Mouse (Mus musculus) neural tube, embryonic 12.5 days (tissue): ENCODE measurements around the gene Plpp2. TPM values are rescaled to one million over a fixed set of nuclear protein-coding genes. Genes with fewer than 3 reads are reported as not detected.

Experiments
- ATAC-seq: fragments of 200-750 bp; cut with Nextera tagmentation; 2 replicates; pipeline ENCODE4 v1.8.0; 2017; ENCODE audit warnings: low read depth, mild to moderate bottlenecking, moderate TSS enrichment, moderate library complexity; ENCODE audit not compliant: low FRiP score
- H3K27ac ChIP-seq: fragments of 300-500 bp; sonication (generic); 2 replicates; pipeline ENCODE4 v1.5.1; 2016
- H3K27me3 ChIP-seq: fragments of 300-500 bp; sonication (generic); replicated peaks from 2 replicates; pipeline ENCODE4 v1.6.1; 2016; ENCODE audit warnings: mild to moderate bottlenecking
- H3K36me3 ChIP-seq: fragments of 300-500 bp; sonication (generic); 2 replicates; pipeline ENCODE4 v1.6.1; 2016; ENCODE audit warnings: mild to moderate bottlenecking
- H3K4me1 ChIP-seq: fragments of 300-500 bp; sonication (generic); 2 replicates; pipeline ENCODE4 v1.6.1; 2016
- H3K4me2 ChIP-seq: fragments of 300-500 bp; sonication (generic); replicated peaks from 2 replicates; pipeline ENCODE4 v1.6.1; 2016; ENCODE audit warnings: mild to moderate bottlenecking
- H3K4me3 ChIP-seq: fragments of 300-500 bp; sonication (generic); 2 replicates; pipeline ENCODE4 v1.5.1; 2016
- H3K9ac ChIP-seq: fragments of 300-500 bp; sonication (generic); 2 replicates; pipeline ENCODE4 v1.6.1; 2016; ENCODE audit warnings: mild to moderate bottlenecking
- H3K9me3 ChIP-seq: fragments of 300-500 bp; sonication (generic); 2 replicates; pipeline ENCODE4 v1.6.1; 2016; ENCODE audit warnings: mild to moderate bottlenecking
- WGBS: fragments of 180-500 bp; shearing (Covaris S2); methylation state at CpG from one replicate; pipeline ENCODE4 v1.1.7; 2016; 5-methylcytosine and 5-hydroxymethylcytosine counted together
- polyA plus RNA-seq: library from polyadenylated mRNA; unstranded; fragments of >200 nt; fragmentation: Nextera tagmentation; extraction: Ambion mirVana; gene quantifications from 2 replicates; pipeline ENCODE4 v1.2.1, GENCODE M21; 2016

Gene Plpp2
- polyA plus RNA-seq, 1 experiment from 2014 or later, result 17.9 TPM

- Histone ChIP-seq H3K4me2 (no peak overlapping the region), H3K27me3 (no peaks in the 10 kb centered on the region), H3K9ac (no peak overlapping the region), H3K4me1 (peaks cover 13% of the 10 kb centered on the region), H3K36me3 (peaks cover 40% of the 10 kb centered on the region), H3K4me3 (no peak overlapping the region), H3K27ac (no peak overlapping the region), H3K9me3 (no peaks in the 10 kb centered on the region)
- WGBS, result 91% methylated on average over 7 of the region's 7 CpGs
- no peak for ATAC-seq
Measured at GRCm38 (mm10) chr10:79537271-79537670, 3.7 kb upstream of the Plpp2 start.

- no peak for ATAC-seq
- H3K9ac ChIP-seq, result no peak overlapping the region
- 79% methylated on average over 12 of the region's 12 CpGs for WGBS
Measured at GRCm38 (mm10) chr10:79536461-79537080, 3.0 kb upstream of the Plpp2 start.

GRCm38 (mm10) chr10:79535431-79535830, 1.8 kb upstream of the Plpp2 start:
- Histone ChIP-seq H3K9me3 (no peaks in the 10 kb centered on the region), H3K27ac (no peak overlapping the region), H3K27me3 (no peaks in the 10 kb centered on the region), H3K4me3 (no peak overlapping the region), H3K4me1 (peaks cover 13% of the 10 kb centered on the region), H3K4me2 (no peak overlapping the region), H3K9ac (no peak overlapping the region), H3K36me3 (peaks cover 21% of the 10 kb centered on the region)
- 70% methylated on average over 1 of the region's 1 CpGs for WGBS
- ATAC-seq, result no peak

More at GRCm38 (mm10) chr10:79536461-79537080, 3.0 kb upstream of the Plpp2 start:
- no peaks in the 10 kb centered on the region for H3K27me3 ChIP-seq
- no peak overlapping the region for H3K27ac ChIP-seq
- H3K4me1 ChIP-seq, result peaks cover 13% of the 10 kb centered on the region
- H3K4me3 ChIP-seq, result no peak overlapping the region
- peaks cover 33% of the 10 kb centered on the region for H3K36me3 ChIP-seq
- H3K9me3 ChIP-seq, result no peaks in the 10 kb centered on the region
- H3K4me2 ChIP-seq, result no peak overlapping the region

- ATAC-seq, result no peak; the same call in 1 of the 2 replicates
- Histone ChIP-seq H3K27me3 (no peaks in the 10 kb centered on the region), H3K4me3 (no peak overlapping the region), H3K4me1 (peaks cover 13% of the 10 kb centered on the region), H3K9ac (no peak overlapping the region), H3K9me3 (no peaks in the 10 kb centered on the region), H3K27ac (no peak overlapping the region), H3K4me2 (peak overlapping the region; percentile 98; the same call in 1 of the 2 replicates), H3K36me3 (peaks cover 11% of the 10 kb centered on the region)
- WGBS, result 84% methylated on average over 2 of the region's 2 CpGs
Measured at GRCm38 (mm10) chr10:79534426-79534825, 830 bp upstream of the Plpp2 start.

- WGBS, result 26% methylated on average over 3 of the region's 3 CpGs
- H3K4me3 ChIP-seq, result peak overlapping the region; percentile 60; the same call in 1 of the 2 replicates
- H3K27me3 ChIP-seq, result no peaks in the 10 kb centered on the region
- no peak; the same call in none of the 2 replicates for ATAC-seq
- H3K9ac ChIP-seq, result peak overlapping the region; percentile 48; the same call in 1 of the 2 replicates
- H3K4me2 ChIP-seq, result peak overlapping the region; percentile 98
- H3K36me3 ChIP-seq, result no peaks in the 10 kb centered on the region
- peaks cover 13% of the 10 kb centered on the region for H3K4me1 ChIP-seq
- H3K27ac ChIP-seq, result no peak overlapping the region
- no peaks in the 10 kb centered on the region for H3K9me3 ChIP-seq
Measured at GRCm38 (mm10) chr10:79532678-79533077, 918 bp downstream of the Plpp2 start.

- 88% methylated on average over 3 of the region's 3 CpGs for WGBS
- ATAC-seq, result no peak
- H3K9me3 ChIP-seq, result no peaks in the 10 kb centered on the region
- H3K27me3 ChIP-seq, result no peaks in the 10 kb centered on the region
- H3K27ac ChIP-seq, result no peak overlapping the region
- H3K36me3 ChIP-seq, result 0 out of 2 replicates have a peak, but pooled peaks cover 4% of the 10 kb centered on the region
- H3K4me2 ChIP-seq, result no peak overlapping the region
- H3K4me1 ChIP-seq, result peaks cover 13% of the 10 kb centered on the region
- H3K4me3 ChIP-seq, result no peak overlapping the region
- no peak overlapping the region for H3K9ac ChIP-seq
Measured at GRCm38 (mm10) chr10:79531593-79531992, 2.0 kb downstream of the Plpp2 start.

- no peak overlapping the region for H3K9ac ChIP-seq
- no peak overlapping the region for H3K4me3 ChIP-seq
- H3K27me3 ChIP-seq, result no peaks in the 10 kb centered on the region
- WGBS, result 95% methylated on average over 13 of the region's 13 CpGs
- H3K4me1 ChIP-seq, result peaks cover 13% of the 10 kb centered on the region
- no peak overlapping the region for H3K27ac ChIP-seq
- 0 out of 2 replicates have a peak, but pooled peaks cover 4% of the 10 kb centered on the region for H3K36me3 ChIP-seq
- no peak for ATAC-seq
- H3K4me2 ChIP-seq, result no peak overlapping the region
- no peaks in the 10 kb centered on the region for H3K9me3 ChIP-seq
Measured at GRCm38 (mm10) chr10:79530721-79531120, 2.9 kb downstream of the Plpp2 start.

- Histone ChIP-seq H3K4me2 (no peak overlapping the region), H3K27ac (no peak overlapping the region), H3K9me3 (no peaks in the 10 kb centered on the region), H3K4me1 (peaks cover 13% of the 10 kb centered on the region), H3K27me3 (no peaks in the 10 kb centered on the region), H3K4me3 (no peak overlapping the region), H3K36me3 (0 out of 2 replicates have a peak, but pooled peaks cover 4% of the 10 kb centered on the region), H3K9ac (no peak overlapping the region)
- WGBS, result 66% methylated on average over 8 of the region's 8 CpGs
- ATAC-seq, result no peak
Measured at GRCm38 (mm10) chr10:79530241-79530640, 3.4 kb downstream of the Plpp2 start.

- H3K4me2 ChIP-seq, result no peak overlapping the region
- ATAC-seq, result no peak
- no peaks in the 10 kb centered on the region for H3K27me3 ChIP-seq
- H3K4me3 ChIP-seq, result no peak overlapping the region
- no peak overlapping the region for H3K9ac ChIP-seq
- 77% methylated on average over 3 of the region's 3 CpGs for WGBS
- H3K36me3 ChIP-seq, result 0 out of 2 replicates have a peak, but pooled peaks cover 4% of the 10 kb centered on the region
- no peak overlapping the region for H3K27ac ChIP-seq
- no peaks in the 10 kb centered on the region for H3K9me3 ChIP-seq
- peaks cover 7% of the 10 kb centered on the region; the same call in 1 of the 2 replicates for H3K4me1 ChIP-seq
Measured at GRCm38 (mm10) chr10:79528081-79528480, 5.5 kb downstream of the Plpp2 start.

- H3K9ac ChIP-seq, result no peak overlapping the region
- H3K4me3 ChIP-seq, result no peak overlapping the region
- no peak for ATAC-seq
- peaks cover under 1% of the 10 kb centered on the region; the same call in 1 of the 2 replicates for H3K4me1 ChIP-seq
- H3K4me2 ChIP-seq, result no peak overlapping the region
- H3K27ac ChIP-seq, result no peak overlapping the region
- H3K9me3 ChIP-seq, result no peaks in the 10 kb centered on the region
- H3K36me3 ChIP-seq, result 0 out of 2 replicates have a peak, but pooled peaks cover 4% of the 10 kb centered on the region
- 83% methylated on average over 6 of the region's 6 CpGs for WGBS
- no peaks in the 10 kb centered on the region for H3K27me3 ChIP-seq
Measured at GRCm38 (mm10) chr10:79527453-79527845, 6.1 kb downstream of the Plpp2 start.

- no peak overlapping the region for H3K4me2 ChIP-seq
- 86% methylated on average over 12 of the region's 12 CpGs for WGBS
- ATAC-seq, result no peak
- no peak overlapping the region for H3K4me3 ChIP-seq
- H3K36me3 ChIP-seq, result 0 out of 2 replicates have a peak, but pooled peaks cover 4% of the 10 kb centered on the region
- H3K4me1 ChIP-seq, result no peaks in the 10 kb centered on the region
- no peak overlapping the region for H3K27ac ChIP-seq
- H3K9me3 ChIP-seq, result no peaks in the 10 kb centered on the region
- H3K27me3 ChIP-seq, result no peaks in the 10 kb centered on the region
- H3K9ac ChIP-seq, result no peak overlapping the region
Measured at GRCm38 (mm10) chr10:79526661-79527452, 6.7 kb downstream of the Plpp2 start.
